Mouse (Mus musculus) kidney, adult 8-10 months (tissue): ENCODE data around the gene Zfc3h1.
A peak's percentile ranks its signal among the peaks of the same experiment; 100 is the strongest.

ENCODE experiments used
- DNase-seq, 2 experiments: peaks; one replicate each; pipeline ENCODE4 v3.0.0; 2022

Zfc3h1 gene

GRCm38 (mm10) chr10:115385018-115386002 is 551 bp downstream of the Zfc3h1 start:
- DNase-seq = peak; percentile 37 to 46

GRCm38 (mm10) chr10:115387891-115388290 is 3.1 kb downstream of the Zfc3h1 start:
- no peak for DNase-seq

- DNase-seq = no peak
Measured at GRCm38 (mm10) chr10:115391076-115391475, 6.3 kb downstream of the Zfc3h1 start.

- DNase-seq = no peak
Measured at GRCm38 (mm10) chr10:115391896-115392295, 7.1 kb downstream of the Zfc3h1 start.

GRCm38 (mm10) chr10:115406393-115406792 is 21.6 kb downstream of the Zfc3h1 start:
- DNase-seq = peak; percentile 29 to 47

GRCm38 (mm10) chr10:115413496-115413895 is 28.7 kb downstream of the Zfc3h1 start:
- DNase-seq = no peak

- no peak for DNase-seq
Measured at GRCm38 (mm10) chr10:115414056-115414455, 29.3 kb downstream of the Zfc3h1 start.

- DNase-seq = no peak
Measured at GRCm38 (mm10) chr10:115421976-115422375, 37.2 kb downstream of the Zfc3h1 start.

GRCm38 (mm10) chr10:115425351-115425750 is 40.6 kb downstream of the Zfc3h1 start:
- no peak for DNase-seq

GRCm38 (mm10) chr10:115437286-115437685 is 52.5 kb downstream of the Zfc3h1 start:
- DNase-seq = no peak

- no peak for DNase-seq
Measured at GRCm38 (mm10) chr10:115448614-115449013, 63.9 kb downstream of the Zfc3h1 start.

GRCm38 (mm10) chr10:115457368-115458021 is 72.7 kb downstream of the Zfc3h1 start:
- no peak for DNase-seq

- DNase-seq = no peak
Measured at GRCm38 (mm10) chr10:115462646-115463045, 77.9 kb downstream of the Zfc3h1 start.

- no peak for DNase-seq
Measured at GRCm38 (mm10) chr10:115465072-115465471, 80.3 kb downstream of the Zfc3h1 start.

GRCm38 (mm10) chr10:115465778-115466177 is 81.0 kb downstream of the Zfc3h1 start:
- no peak for DNase-seq

GRCm38 (mm10) chr10:115467985-115468384 is 83.2 kb downstream of the Zfc3h1 start:
- no peak for DNase-seq

GRCm38 (mm10) chr10:115468632-115469031 is 83.9 kb downstream of the Zfc3h1 start:
- DNase-seq = no peak

- no peak for DNase-seq
Measured at GRCm38 (mm10) chr10:115469040-115469439, 84.3 kb downstream of the Zfc3h1 start.

- DNase-seq = no peak
Measured at GRCm38 (mm10) chr10:115470621-115471334, 86.0 kb downstream of the Zfc3h1 start.

GRCm38 (mm10) chr10:115473213-115473961 is 88.6 kb downstream of the Zfc3h1 start:
- DNase-seq = no peak

GRCm38 (mm10) chr10:115475000-115475550 is 90.3 kb downstream of the Zfc3h1 start:
- DNase-seq = no peak

- no peak for DNase-seq
Measured at GRCm38 (mm10) chr10:115476506-115476905, 91.7 kb downstream of the Zfc3h1 start.
